Mouse (Mus musculus) heart, postnatal 0 days (tissue): ENCODE measurements around the gene Pip5k1b.

ENCODE experiments used
- CTCF ChIP-seq: IDR thresholded peaks from 2 replicates; pipeline ENCODE4 v1.5.1; 2016; ENCODE audit warnings: antibody characterized with exemption, control low read depth, low read depth
- EP300 ChIP-seq: IDR thresholded peaks from 2 replicates; pipeline ENCODE4 v1.6.1; 2016; ENCODE audit warnings: antibody characterized with exemption, low read depth

- TF ChIP-seq EP300 (no peak), CTCF (no peak)
These were observed 13.4 kb downstream of the Pip5k1b start for GRCm38 (mm10) chr19:24542293-24542675.
